Mouse (Mus musculus) adipose tissue, adult 10 weeks (tissue): ENCODE measurements around the gene Gucy2c. TPM values are rescaled to one million over a fixed set of nuclear protein-coding genes. Genes with fewer than 3 reads are reported as not detected.

ENCODE experiments used
- polyA plus RNA-seq: library from polyadenylated mRNA; stranded (reverse); fragments of 350-450 nt; fragmentation: Illumina TruSeq; extraction: RNeasy Lipid Tissue Mini Kit (QIAGEN cat#74804); gene quantifications from one replicate; pipeline ENCODE4 v1.2.3, GENCODE M21; 2014; ENCODE audit warnings: low read depth, low replicate concordance

Gucy2c gene
- polyA plus RNA-seq: 0.10 TPM

GRCm38 (mm10) chr6:136781377-136781986, at the start of gene Gucy2c:
Gene Gucy2c (minus strand): TSS chr6:136781765.

GRCm38 (mm10) chr6:136827881-136828561, 46.5 kb upstream of the Gucy2c start, which contains the start of gene Wbp11:
Gene Wbp11 (minus strand): TSS chr6:136828233.

GRCm38 (mm10) chr6:136827516-136827880, 45.9 kb upstream of the Gucy2c start, which contains the start of gene BC049715:
Gene BC049715 (plus strand): TSS chr6:136827626.

GRCm38 (mm10) chr6:136808014-136808417, 26.5 kb upstream of the Gucy2c start, which contains the start of gene H2afj:
Gene H2afj (plus strand): TSS chr6:136808244.

GRCm38 (mm10) chr6:136803739-136804633, 22.4 kb upstream of the Gucy2c start, which contains the start of gene Hist4h4:
Gene Hist4h4 (minus strand): TSS chr6:136804415.

GRCm38 (mm10) chr6:136661706-136662016, 119.9 kb downstream of the Gucy2c start, which contains the start of gene Plbd1:
Gene Plbd1 (minus strand): TSS chr6:136661928.

Other genes starting within 250 kb of the Gucy2c start
- gene Plbd1, start 119.8 kb downstream of the Gucy2c start, polyA plus RNA-seq: 31.6 TPM
- gene Hist4h4, start 22.6 kb upstream of the Gucy2c start, polyA plus RNA-seq: 0.36 TPM
- gene H2afj, start 26.5 kb upstream of the Gucy2c start, polyA plus RNA-seq: 60.8 TPM
- gene BC049715, start 45.9 kb upstream of the Gucy2c start, polyA plus RNA-seq: 6.3 TPM
- gene Wbp11, start 46.5 kb upstream of the Gucy2c start, polyA plus RNA-seq: 47.5 TPM
- gene Smco3, start 53.7 kb upstream of the Gucy2c start, polyA plus RNA-seq: not detected
- gene Art4, start 76.0 kb upstream of the Gucy2c start, polyA plus RNA-seq: 15.3 TPM
- gene Mgp, start 94.1 kb upstream of the Gucy2c start, polyA plus RNA-seq: 657 TPM
- not detected for gene Erp27, start 140.4 kb upstream of the Gucy2c start, polyA plus RNA-seq
- not detected for gene Pde6h, start 142.1 kb upstream of the Gucy2c start, polyA plus RNA-seq
- gene Arhgdib, start 160.1 kb upstream of the Gucy2c start, polyA plus RNA-seq: 56.7 TPM